Mouse (Mus musculus) CH12.LX (cell line): ENCODE measurements at regions not wholly inside any gene's neighbourhood (a gene's known extent, or its start where the extent isn't known, plus 50 kb on each side); places are given as distances from the start of the nearest gene placed in this dataset.

Experiments
- DNase-seq: peaks from one replicate; pipeline ENCODE4 v3.0.0-alpha.2; 2013; ENCODE audit errors: extremely low read depth
- H3K27ac ChIP-seq: 2 replicates; pipeline ENCODE4 v1.5.1; 2012; ENCODE audit warnings: low read depth, mild to moderate bottlenecking, control low read depth, moderate library complexity; ENCODE audit not compliant: insufficient read depth
- H3K27me3 ChIP-seq: replicated peaks from 2 replicates; pipeline ENCODE3; 2012; ENCODE audit warnings: inconsistent platforms
- H3K36me3 ChIP-seq, 2 experiments: replicated peaks in 1 of 2; 2 replicates each; pipeline versions ENCODE3 to v1.6.1; 2012; ENCODE audit warnings: inconsistent platforms in 1 of 2, low read length in 1 of 2, mild to moderate bottlenecking in 1 of 2, mixed read lengths in 1 of 2, moderate library complexity in 1 of 2; ENCODE audit not compliant: control insufficient read depth in 1 of 2, insufficient read depth in 1 of 2
- H3K4me1 ChIP-seq, 2 experiments: 2 replicates each; pipeline ENCODE4 v1.6.1; 2012; ENCODE audit warnings: inconsistent platforms in 1 of 2, moderate library complexity in 1 of 2; ENCODE audit not compliant: insufficient read depth in 2 of 2, control insufficient read depth in 1 of 2
- H3K4me2 ChIP-seq: 2 replicates; pipeline ENCODE4 v1.6.1; 2012; ENCODE audit warnings: low read depth, mild to moderate bottlenecking, control low read depth; ENCODE audit not compliant: poor library complexity, insufficient read depth, severe bottlenecking
- H3K4me3 ChIP-seq, 3 experiments: fragments of 150-350 bp in 1 of 3; sonication (generic) in 1 of 3; replicated peaks in 1 of 3; 2 replicates each; pipeline versions ENCODE3 to v1.5.1; 2011 to 2012; ENCODE audit warnings: low read depth in 2 of 3, low read length in 2 of 3, mild to moderate bottlenecking in 2 of 3, moderate library complexity in 2 of 3, control low read depth in 1 of 3, improper control_type of control experiment in 1 of 3, inconsistent platforms in 1 of 3, mixed read lengths in 1 of 3; ENCODE audit not compliant: poor library complexity in 1 of 3
- H3K79me2 ChIP-seq: replicated peaks from 2 replicates; pipeline ENCODE4 v1.6.1; 2012; ENCODE audit warnings: mild to moderate bottlenecking, moderate library complexity; ENCODE audit not compliant: control insufficient read depth, poor library complexity, insufficient read depth, severe bottlenecking; ENCODE audit errors: extremely low read depth
- H3K9ac ChIP-seq: 2 replicates; pipeline ENCODE4 v1.6.1; 2012; ENCODE audit warnings: low read depth, mild to moderate bottlenecking, control low read depth, moderate library complexity; ENCODE audit not compliant: insufficient read depth
- H3K9me3 ChIP-seq: replicated peaks from 2 replicates; pipeline ENCODE3; 2012; ENCODE audit warnings: low read length, inconsistent platforms, mixed read lengths
- CHD1 ChIP-seq: IDR thresholded peaks from 2 replicates; pipeline ENCODE4 v1.6.1; 2012; ENCODE audit warnings: low read depth, low read length, improper control_type of control experiment, inconsistent platforms
- E2F4 ChIP-seq: IDR thresholded peaks from 2 replicates; pipeline ENCODE4 v1.6.1; 2011; ENCODE audit warnings: low read depth, low read length, improper control_type of control experiment; ENCODE audit not compliant: insufficient replicate concordance
- ELF1 ChIP-seq: IDR thresholded peaks from 2 replicates; pipeline ENCODE4 v1.6.1; 2014; ENCODE audit warnings: low read depth, mild to moderate bottlenecking, inconsistent platforms, low read length, improper control_type of control experiment
- EP300 ChIP-seq: IDR thresholded peaks from 2 replicates; pipeline ENCODE4 v1.6.1; 2011; ENCODE audit warnings: low read length, improper control_type of control experiment
- ETS1 ChIP-seq: conservative IDR thresholded peaks from 2 replicates; pipeline ENCODE4 v1.6.1; 2012; ENCODE audit warnings: low read depth, mild to moderate bottlenecking, inconsistent platforms, low read length, improper control_type of control experiment, moderate library complexity
- GABPA ChIP-seq: IDR thresholded peaks from 2 replicates; pipeline ENCODE4 v1.6.1; 2012; ENCODE audit warnings: low read depth, low read length, improper control_type of control experiment, inconsistent platforms; ENCODE audit not compliant: insufficient replicate concordance
- HCFC1 ChIP-seq: IDR thresholded peaks from 2 replicates; pipeline ENCODE4 v1.6.1; 2012; ENCODE audit warnings: low read depth, mild to moderate bottlenecking, inconsistent platforms, low read length, improper control_type of control experiment
- KAT2A ChIP-seq: IDR thresholded peaks from 2 replicates; pipeline ENCODE4 v1.6.1; 2012; ENCODE audit warnings: low read length, improper control_type of control experiment, inconsistent platforms; ENCODE audit not compliant: insufficient replicate concordance
- MAFK ChIP-seq: IDR thresholded peaks from 2 replicates; pipeline ENCODE4 v1.6.1; 2011; ENCODE audit warnings: low read length, improper control_type of control experiment; ENCODE audit not compliant: insufficient replicate concordance
- MAZ ChIP-seq: IDR thresholded peaks from 2 replicates; pipeline ENCODE4 v1.6.1; 2012; ENCODE audit warnings: low read depth, mild to moderate bottlenecking, inconsistent platforms, low read length, improper control_type of control experiment, moderate library complexity
- NELFE ChIP-seq: IDR thresholded peaks from 2 replicates; pipeline ENCODE4 v1.6.1; 2011; ENCODE audit warnings: low read depth, low read length, improper control_type of control experiment
- PAX5 ChIP-seq: IDR thresholded peaks from 2 replicates; pipeline ENCODE4 v1.6.1; 2012; ENCODE audit warnings: low read length, inconsistent platforms, mixed read lengths
- POLR2A ChIP-seq: IDR thresholded peaks from 2 replicates; pipeline ENCODE4 v1.6.1; 2011; ENCODE audit warnings: low read depth, mild to moderate bottlenecking, improper control_type of control experiment, low read length
- RAD21 ChIP-seq: IDR thresholded peaks from 2 replicates; pipeline ENCODE4 v1.6.1; 2011; ENCODE audit warnings: low read depth, mild to moderate bottlenecking, low read length, improper control_type of control experiment, moderate library complexity
- RCOR1 ChIP-seq: conservative IDR thresholded peaks from 2 replicates; pipeline ENCODE4 v1.6.1; 2012; ENCODE audit warnings: low read depth, mild to moderate bottlenecking, inconsistent platforms, low read length, improper control_type of control experiment
- SMC3 ChIP-seq: IDR thresholded peaks from 2 replicates; pipeline ENCODE4 v1.6.1; 2011; ENCODE audit warnings: low read depth, low read length, improper control_type of control experiment
- TCF12 ChIP-seq: IDR thresholded peaks from 2 replicates; pipeline ENCODE4 v1.6.1; 2014; ENCODE audit warnings: low read depth, mild to moderate bottlenecking, inconsistent platforms, low read length, improper control_type of control experiment
- USF1 ChIP-seq: IDR thresholded peaks from 2 replicates; pipeline ENCODE4 v1.6.1; 2014; ENCODE audit warnings: low read depth, mild to moderate bottlenecking, inconsistent platforms, low read length, improper control_type of control experiment
- USF2 ChIP-seq: conservative IDR thresholded peaks from 2 replicates; pipeline ENCODE4 v1.6.1; 2011; ENCODE audit warnings: low read depth, low read length, improper control_type of control experiment
- ZNF384 ChIP-seq: IDR thresholded peaks from 2 replicates; pipeline ENCODE4 v1.6.1; 2012; ENCODE audit warnings: low read depth, low read length, improper control_type of control experiment, inconsistent platforms
- dilution Hi-C: fragments of 300-500 bp; cut with MboI; formaldehyde crosslinking; loops from 2 replicates; pipeline ENCODE4 v1.14.3; 2020; ENCODE audit warnings: low sequenced_read_pairs; ENCODE audit not compliant: extremely low pct_unique_long_range_greater_than_20kb, extremely low pct_ligation_motif_present
- in situ Hi-C: fragments of 300-500 bp; cut with MboI; formaldehyde crosslinking; loops from 3 replicates; pipeline ENCODE4 v1.14.3; 2019; ENCODE audit warnings: low sequenced_read_pairs, low pct_ligation_motif_present, low pct_unique_long_range_greater_than_20kb, mixed read lengths

DNA sequence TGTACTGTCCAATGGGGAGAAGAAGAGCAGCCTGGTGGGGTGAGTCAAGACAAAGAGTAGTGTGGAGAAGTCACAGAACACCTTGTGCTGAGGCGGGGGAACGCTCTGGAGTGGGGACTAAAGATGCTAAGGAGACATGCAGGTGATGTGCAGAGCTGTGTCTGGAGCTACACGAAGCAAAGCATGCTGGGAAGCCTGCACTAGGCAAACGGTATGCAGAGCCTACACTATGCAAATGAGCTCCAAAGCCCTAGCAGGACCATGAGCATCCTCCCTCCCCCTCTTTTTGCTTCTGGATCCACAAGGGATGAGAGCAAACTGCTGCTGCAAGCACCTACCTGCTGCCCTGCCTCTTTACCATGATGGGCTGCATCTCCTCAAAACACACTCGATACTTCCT is 73.1 kb upstream of the Zc3h12a start (continued):
- no peak for TF ChIP-seq MAZ
- TF ChIP-seq TCF12: no peak
- no peak for TF ChIP-seq MAFK

DNA sequence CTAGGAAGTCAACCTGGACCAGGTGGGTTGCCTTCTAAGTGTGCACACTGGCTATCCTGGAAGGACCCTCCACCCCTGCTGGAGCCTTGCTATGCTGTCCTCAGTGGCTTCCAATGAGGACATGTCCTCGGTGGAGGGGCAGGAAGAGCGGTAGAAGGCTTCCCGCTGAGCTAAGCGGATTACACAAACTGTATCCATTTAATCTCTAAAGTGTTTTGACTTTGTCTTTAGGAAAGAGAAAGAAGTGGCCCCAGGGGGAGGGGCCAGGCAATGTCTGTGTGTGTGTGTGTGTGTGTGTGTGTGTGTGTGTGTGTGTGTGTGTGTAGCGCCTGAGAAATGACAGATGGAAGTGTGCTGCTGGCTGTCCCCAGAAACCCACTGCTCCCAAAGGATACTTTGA is 71.6 kb upstream of the Zc3h12a start:
- Histone ChIP-seq H3K4me3 (no peak overlapping the region), H3K27me3 (peaks cover 94% of the 10 kb centered on the region), H3K79me2 (no peaks in the 10 kb centered on the region), H3K4me1 (peaks cover 0 to 6% of the 10 kb centered on the region in 2 experiments; a peak in 2 of 4 replicates), H3K27ac (no peak overlapping the region), H3K9me3 (no peaks in the 10 kb centered on the region), H3K36me3 (no peaks in the 10 kb centered on the region), H3K4me2 (no peak overlapping the region), H3K9ac (no peak overlapping the region)
- TF ChIP-seq RCOR1 (no peak), NELFE (no peak), EP300 (no peak), ETS1 (no peak), RAD21 (no peak), GABPA (no peak), ZNF384 (no peak), SMC3 (no peak), HCFC1 (no peak), ELF1 (no peak), USF2 (no peak), PAX5 (no peak), KAT2A (no peak), USF1 (no peak), CHD1 (no peak), POLR2A (no peak)
- DNase-seq: no peak
- dilution Hi-C loops (no loop called here), in situ Hi-C loops (no loop called here)

DNA sequence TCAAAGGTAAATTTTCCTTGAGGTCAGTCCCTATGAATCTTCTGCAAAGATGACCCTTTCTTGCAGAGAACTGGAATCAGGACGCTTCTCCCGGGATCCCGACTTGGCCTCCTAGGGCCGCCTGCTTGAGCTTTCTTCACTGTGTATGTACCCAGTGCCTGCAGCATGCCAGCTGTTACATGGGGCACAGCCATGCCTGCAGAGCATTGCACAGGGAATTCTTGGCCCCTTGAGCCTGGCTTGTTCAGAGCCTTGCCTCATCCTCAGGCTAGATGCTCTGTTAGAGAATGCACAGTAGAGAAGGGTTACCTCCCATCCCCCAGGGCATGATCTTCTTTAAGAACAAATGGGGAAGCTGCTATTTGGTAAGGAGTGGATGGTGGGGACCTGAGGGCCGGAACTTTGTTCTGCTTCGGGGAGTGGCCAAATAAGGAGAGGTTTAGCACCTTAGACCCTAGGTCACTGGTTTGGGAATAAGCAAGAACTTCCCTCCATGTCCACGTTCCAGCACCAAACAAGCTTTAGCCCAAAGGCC is 68.3 kb upstream of the Zc3h12a start:
- dilution Hi-C loops (no loop called here), in situ Hi-C loops (no loop called here)
- TF ChIP-seq E2F4: no peak
- TF ChIP-seq TCF12: no peak
- no peak overlapping the region for H3K27ac ChIP-seq
- peaks cover 0 to 4% of the 10 kb centered on the region in 2 experiments; a peak in 2 of 4 replicates for H3K4me1 ChIP-seq
- H3K4me3 ChIP-seq: no peak overlapping the region
- peaks cover 92% of the 10 kb centered on the region for H3K27me3 ChIP-seq
- no peaks in the 10 kb centered on the region for H3K9me3 ChIP-seq
- H3K9ac ChIP-seq: no peak overlapping the region
- no peaks in the 10 kb centered on the region for H3K36me3 ChIP-seq
- H3K79me2 ChIP-seq: no peaks in the 10 kb centered on the region
- H3K4me2 ChIP-seq: no peak overlapping the region
- DNase-seq: no peak
